Mouse (Mus musculus): ENCODE data around the gene Ksr1. TPM values are rescaled to one million over a fixed set of nuclear protein-coding genes. Genes with fewer than 3 reads are reported as not detected.

Ksr1 gene
- polyA plus RNA-seq, 1 experiment from 2014 or later, result 3.8 TPM

GRCm38 (mm10) chr11:79183400-79183799 lies 37.2 kb upstream of the Ksr1 start:
- Histone ChIP-seq H3K27ac (ENCODE audit: low read length) (no peak overlapping the region), H3K4me1 (ENCODE audit: control insufficient read depth, insufficient read depth, low read length) (no peaks in the 10 kb centered on the region), H3K9me3 (ENCODE audit: control insufficient read depth, low read depth, low read length) (no peaks in the 10 kb centered on the region), H3K27me3 (ENCODE audit: control insufficient read depth, insufficient read depth, low read length) (no peaks in the 10 kb centered on the region), H3K36me3 (ENCODE audit: control insufficient read depth, insufficient read depth, low read length) (no peaks in the 10 kb centered on the region), H3K4me3 (ENCODE audit: low read depth, low read length) (no peak overlapping the region), H3K9ac (replicated peaks; ENCODE audit: low read depth, low read length) (no peak overlapping the region), H3K4me2 (replicated peaks; ENCODE audit: low read depth, low read length) (no peak overlapping the region)
- ATAC-seq (ENCODE audit: insufficient number of reproducible peaks, insufficient read depth, low FRiP score, low read depth), result no peak
- WGBS, result 85% methylated on average over 6 of the region's 6 CpGs

DNA sequence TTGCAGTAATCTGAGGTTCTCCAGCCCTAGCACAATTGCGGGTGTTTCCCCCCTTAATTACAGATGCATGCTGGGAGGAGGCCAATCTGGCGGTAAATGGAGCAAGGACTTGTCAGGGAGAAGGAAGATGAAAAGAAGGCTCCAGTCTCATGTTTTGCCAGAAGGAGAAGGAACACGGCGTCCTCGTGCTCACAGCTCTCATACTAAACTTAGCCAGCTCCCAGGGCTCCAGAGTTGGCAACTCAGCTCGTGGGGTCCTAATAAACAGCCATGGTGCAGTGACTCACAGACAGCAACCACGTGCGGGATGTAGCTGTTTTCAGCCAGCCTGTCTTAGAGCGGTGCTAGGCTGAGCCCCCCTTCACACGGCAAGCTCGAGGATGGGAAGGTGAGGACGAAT lies 36.7 kb upstream of the Ksr1 start:
- Histone ChIP-seq H3K36me3 (ENCODE audit: control insufficient read depth, insufficient read depth, low read length) (no peaks in the 10 kb centered on the region), H3K27me3 (ENCODE audit: control insufficient read depth, insufficient read depth, low read length) (no peaks in the 10 kb centered on the region), H3K9ac (replicated peaks; ENCODE audit: low read depth, low read length) (no peak overlapping the region), H3K4me2 (replicated peaks; ENCODE audit: low read depth, low read length) (no peak overlapping the region), H3K4me3 (ENCODE audit: low read depth, low read length) (no peak overlapping the region), H3K27ac (ENCODE audit: low read length) (no peak overlapping the region), H3K9me3 (ENCODE audit: control insufficient read depth, low read depth, low read length) (no peaks in the 10 kb centered on the region), H3K4me1 (ENCODE audit: control insufficient read depth, insufficient read depth, low read length) (no peaks in the 10 kb centered on the region)
- no peak for ATAC-seq (ENCODE audit: insufficient number of reproducible peaks, insufficient read depth, low FRiP score, low read depth)
- WGBS, result 66% methylated on average over 12 of the region's 12 CpGs

DNA sequence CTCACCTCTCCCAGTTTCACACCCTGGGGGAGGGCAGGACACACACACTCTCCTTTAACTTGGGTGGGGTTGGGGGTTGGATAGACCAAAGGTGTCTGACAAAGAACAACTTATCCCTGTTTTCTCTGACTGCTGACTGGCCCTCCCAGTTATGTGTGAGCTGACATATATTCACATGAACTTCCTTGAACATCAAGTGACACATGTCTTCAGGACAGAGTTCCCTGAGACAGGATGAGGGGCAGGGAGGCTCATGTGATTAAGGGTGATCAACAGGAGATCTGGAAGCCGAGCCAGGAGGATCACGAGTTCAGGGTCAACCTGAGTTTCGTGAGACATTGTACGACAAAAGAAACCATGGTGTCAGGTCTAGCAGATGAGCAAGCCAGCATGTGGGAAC lies 35.7 kb upstream of the Ksr1 start:
- 89% methylated on average over 4 of the region's 4 CpGs for WGBS
- H3K4me2 ChIP-seq (replicated peaks; ENCODE audit: low read depth, low read length), result no peak overlapping the region

DNA sequence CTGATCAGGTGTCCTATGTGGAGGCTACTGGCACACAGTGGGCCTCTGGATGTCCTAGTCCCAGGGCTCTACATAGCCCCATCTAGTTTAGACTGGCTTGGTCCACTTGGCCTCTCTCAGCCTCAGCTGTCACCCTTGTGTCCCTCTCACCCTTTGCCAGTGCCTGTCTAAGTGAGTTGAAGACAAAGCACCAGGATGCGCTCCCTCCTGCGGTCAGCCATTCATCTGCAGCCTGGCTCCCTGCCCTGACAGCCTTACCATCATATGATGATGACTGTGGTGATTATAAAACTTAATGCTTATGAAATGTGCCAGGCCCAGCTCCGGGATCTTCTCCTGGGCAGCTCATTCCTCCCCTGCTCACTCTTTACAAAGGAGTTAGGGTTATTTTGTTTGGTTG lies 30.5 kb upstream of the Ksr1 start:
- 73% methylated on average over 3 of the region's 3 CpGs for WGBS
- H3K4me3 ChIP-seq (ENCODE audit: low read depth, low read length), result no peak overlapping the region
- H3K4me1 ChIP-seq (ENCODE audit: control insufficient read depth, insufficient read depth, low read length), result no peaks in the 10 kb centered on the region
- no peaks in the 10 kb centered on the region for H3K27me3 ChIP-seq (ENCODE audit: control insufficient read depth, insufficient read depth, low read length)
- H3K9me3 ChIP-seq (ENCODE audit: control insufficient read depth, low read depth, low read length), result no peaks in the 10 kb centered on the region
- H3K27ac ChIP-seq (ENCODE audit: low read length), result no peak overlapping the region
- H3K4me2 ChIP-seq (replicated peaks; ENCODE audit: low read depth, low read length), result no peak overlapping the region
- no peak for ATAC-seq (ENCODE audit: insufficient number of reproducible peaks, insufficient read depth, low FRiP score, low read depth)
- H3K9ac ChIP-seq (replicated peaks; ENCODE audit: low read depth, low read length), result no peak overlapping the region
- H3K36me3 ChIP-seq (ENCODE audit: control insufficient read depth, insufficient read depth, low read length), result no peaks in the 10 kb centered on the region

More for the DNA sequence above, 35.7 kb upstream of the Ksr1 start:
- no peak overlapping the region for H3K27ac ChIP-seq (ENCODE audit: low read length)
- no peak overlapping the region for H3K4me3 ChIP-seq (ENCODE audit: low read depth, low read length)
- no peak overlapping the region for H3K9ac ChIP-seq (replicated peaks; ENCODE audit: low read depth, low read length)
- H3K4me1 ChIP-seq (ENCODE audit: control insufficient read depth, insufficient read depth, low read length), result no peaks in the 10 kb centered on the region
- no peak for ATAC-seq (ENCODE audit: insufficient number of reproducible peaks, insufficient read depth, low FRiP score, low read depth)
- H3K27me3 ChIP-seq (ENCODE audit: control insufficient read depth, insufficient read depth, low read length), result no peaks in the 10 kb centered on the region
- no peaks in the 10 kb centered on the region for H3K9me3 ChIP-seq (ENCODE audit: control insufficient read depth, low read depth, low read length)
- no peaks in the 10 kb centered on the region for H3K36me3 ChIP-seq (ENCODE audit: control insufficient read depth, insufficient read depth, low read length)

- Histone ChIP-seq H3K4me3 (ENCODE audit: low read depth, low read length) (no peak overlapping the region), H3K4me1 (ENCODE audit: control insufficient read depth, insufficient read depth, low read length) (no peaks in the 10 kb centered on the region), H3K9me3 (ENCODE audit: control insufficient read depth, low read depth, low read length) (no peaks in the 10 kb centered on the region), H3K4me2 (replicated peaks; ENCODE audit: low read depth, low read length) (no peak overlapping the region), H3K36me3 (ENCODE audit: control insufficient read depth, insufficient read depth, low read length) (no peaks in the 10 kb centered on the region), H3K27ac (ENCODE audit: low read length) (no peak overlapping the region), H3K27me3 (ENCODE audit: control insufficient read depth, insufficient read depth, low read length) (no peaks in the 10 kb centered on the region), H3K9ac (replicated peaks; ENCODE audit: low read depth, low read length) (no peak overlapping the region)
- ATAC-seq (ENCODE audit: insufficient number of reproducible peaks, insufficient read depth, low FRiP score, low read depth), result no peak
- 83% methylated on average over 7 of the region's 7 CpGs for whole genome bisulfite sequencing
Observed at GRCm38 (mm10) chr11:79172054-79172453, 25.8 kb upstream of the Ksr1 start.

GRCm38 (mm10) chr11:79166582-79167300 lies 20.5 kb upstream of the Ksr1 start:
- no peak overlapping the region for H3K27ac ChIP-seq (ENCODE audit: low read length)
- no peak overlapping the region for H3K9ac ChIP-seq (replicated peaks; ENCODE audit: low read depth, low read length)
- H3K4me3 ChIP-seq (ENCODE audit: low read depth, low read length), result no peak overlapping the region
- no peaks in the 10 kb centered on the region for H3K36me3 ChIP-seq (ENCODE audit: control insufficient read depth, insufficient read depth, low read length)
- no peaks in the 10 kb centered on the region for H3K9me3 ChIP-seq (ENCODE audit: control insufficient read depth, low read depth, low read length)
- WGBS, result 77% methylated on average over 4 of the region's 4 CpGs
- no peaks in the 10 kb centered on the region for H3K27me3 ChIP-seq (ENCODE audit: control insufficient read depth, insufficient read depth, low read length)
- no peak for ATAC-seq (ENCODE audit: insufficient number of reproducible peaks, insufficient read depth, low FRiP score, low read depth)
- H3K4me1 ChIP-seq (ENCODE audit: control insufficient read depth, insufficient read depth, low read length), result no peaks in the 10 kb centered on the region
- no peak overlapping the region for H3K4me2 ChIP-seq (replicated peaks; ENCODE audit: low read depth, low read length)

GRCm38 (mm10) chr11:79161077-79161758 lies 15.0 kb upstream of the Ksr1 start:
- 89% methylated on average over 6 of the region's 6 CpGs for WGBS
- no peak for ATAC-seq (ENCODE audit: insufficient number of reproducible peaks, insufficient read depth, low FRiP score, low read depth)
- H3K4me2 ChIP-seq (replicated peaks; ENCODE audit: low read depth, low read length), result no peak overlapping the region
- no peak overlapping the region for H3K27ac ChIP-seq (ENCODE audit: low read length)
- no peak overlapping the region for H3K4me3 ChIP-seq (ENCODE audit: low read depth, low read length)
- H3K27me3 ChIP-seq (ENCODE audit: control insufficient read depth, insufficient read depth, low read length), result no peaks in the 10 kb centered on the region
- no peaks in the 10 kb centered on the region for H3K4me1 ChIP-seq (ENCODE audit: control insufficient read depth, insufficient read depth, low read length)
- H3K9ac ChIP-seq (replicated peaks; ENCODE audit: low read depth, low read length), result no peak overlapping the region
- H3K9me3 ChIP-seq (ENCODE audit: control insufficient read depth, low read depth, low read length), result no peaks in the 10 kb centered on the region
- H3K36me3 ChIP-seq (ENCODE audit: control insufficient read depth, insufficient read depth, low read length), result no peaks in the 10 kb centered on the region

DNA sequence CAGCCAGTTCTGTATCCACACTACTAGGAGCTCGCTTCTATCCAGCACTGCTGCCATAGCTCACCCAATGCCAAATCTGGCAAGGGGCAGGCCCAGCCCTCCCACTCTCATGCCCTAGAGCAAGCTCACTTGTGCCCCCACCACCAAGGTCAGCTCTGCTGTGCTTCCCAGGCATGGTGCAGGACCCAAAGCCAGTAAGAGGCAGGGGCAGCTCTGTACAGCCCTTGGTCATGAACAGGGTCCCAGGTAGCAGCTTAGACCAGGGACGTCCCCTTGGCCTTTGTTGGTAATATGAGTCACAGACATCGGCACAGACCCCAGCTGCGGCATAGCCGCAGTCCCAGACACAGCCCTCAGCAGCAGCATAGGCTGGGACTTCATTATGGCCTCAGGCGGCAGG lies 13.9 kb upstream of the Ksr1 start:
- H3K4me3 ChIP-seq (ENCODE audit: low read depth, low read length), result no peak overlapping the region
- no peak overlapping the region for H3K4me2 ChIP-seq (replicated peaks; ENCODE audit: low read depth, low read length)
- no peak overlapping the region for H3K27ac ChIP-seq (ENCODE audit: low read length)
- no peak overlapping the region for H3K9ac ChIP-seq (replicated peaks; ENCODE audit: low read depth, low read length)
- no peaks in the 10 kb centered on the region for H3K36me3 ChIP-seq (ENCODE audit: control insufficient read depth, insufficient read depth, low read length)
- no peaks in the 10 kb centered on the region for H3K9me3 ChIP-seq (ENCODE audit: control insufficient read depth, low read depth, low read length)
- ATAC-seq (ENCODE audit: insufficient number of reproducible peaks, insufficient read depth, low FRiP score, low read depth), result no peak
- 85% methylated on average over 6 of the region's 6 CpGs for WGBS
- H3K27me3 ChIP-seq (ENCODE audit: control insufficient read depth, insufficient read depth, low read length), result no peaks in the 10 kb centered on the region
- H3K4me1 ChIP-seq (ENCODE audit: control insufficient read depth, insufficient read depth, low read length), result no peaks in the 10 kb centered on the region

Measured in stomach, embryonic 14.5 days (tissue).